Comparison of ENCODE assay signal across 11 mouse cellular contexts in the genomic region with DNA sequence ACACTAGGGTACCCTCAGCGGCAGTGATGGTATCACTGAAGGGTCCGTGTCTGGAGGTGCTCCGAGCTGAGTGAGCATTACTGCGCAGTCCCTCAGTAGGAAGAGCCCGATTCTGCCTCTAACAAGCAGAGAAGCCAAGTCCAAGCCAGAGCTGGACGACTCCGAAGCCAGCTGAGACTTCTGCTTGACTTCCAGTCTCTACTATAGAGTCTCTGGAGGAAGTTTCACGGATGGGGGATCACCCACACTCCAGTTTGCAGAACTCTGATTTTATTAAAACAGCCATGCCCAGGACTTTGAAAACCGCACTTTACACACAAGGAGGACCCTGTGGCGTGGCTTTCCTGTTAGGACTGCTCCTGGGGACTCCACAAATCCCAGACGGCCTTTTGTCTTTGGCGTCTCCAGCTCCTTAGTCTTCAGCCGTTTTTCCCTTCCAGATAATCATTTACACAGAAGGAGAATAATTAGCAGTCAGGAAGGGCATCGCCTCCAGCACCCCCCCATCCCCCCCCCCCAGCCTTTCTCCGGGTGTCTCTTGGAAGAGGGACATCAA.
DNase-seq lines count a peak whose midpoint lies in the region; ATAC-seq lines count a peak whose summit lies in the region.
"Had no signal": no experiment of that assay in that cellular context is flagged by ENCODE, and none has a peak within 500 bp of the region (broad histone marks: within the 10 kb centered on the region; RNA-seq: fewer than 3 reads in every experiment).

No protein-coding gene starts in this region.

- 3% methylated on average over 15 of the region's 15 CpGs for WGBS in kidney, embryonic 16.5 days
- 2% methylated on average over 15 of the region's 15 CpGs for WGBS in embryonic facial prominence, embryonic 14.5 days
- 0% methylated on average over 15 of the region's 15 CpGs for WGBS in hindbrain, embryonic 16.5 days

- H3K9me3 ChIP-seq in kidney, embryonic 16.5 days (ENCODE audit: low read length): no peaks in the 10 kb centered on the region
- no peaks in the 10 kb centered on the region for H3K9me3 ChIP-seq in embryonic facial prominence, embryonic 14.5 days (ENCODE audit: control insufficient read depth, low read length)
- no peaks in the 10 kb centered on the region for H3K9me3 ChIP-seq in hindbrain, embryonic 16.5 days (ENCODE audit: control insufficient read depth, low read length)

- ATAC-seq in kidney, embryonic 16.5 days (ENCODE audit: low FRiP score, low TSS enrichment): no peak
- ATAC-seq in embryonic facial prominence, embryonic 14.5 days (ENCODE audit: low read depth): no peak
- peak; percentile 27 for ATAC-seq in hindbrain, embryonic 16.5 days
- ATAC-seq in erythroid progenitor cell, adult 5-6 weeks (replicated peaks; ENCODE audit: low FRiP score, poor library complexity, severe bottlenecking): no peak

- peaks cover 14% of the 10 kb centered on the region; the same call in 1 of the 2 replicates for H3K4me1 ChIP-seq in kidney, embryonic 16.5 days (ENCODE audit: insufficient read depth, low read length)
- H3K4me1 ChIP-seq in embryonic facial prominence, embryonic 14.5 days (ENCODE audit: control insufficient read depth, insufficient read depth, low read length): peaks cover 15% of the 10 kb centered on the region; the same call in 1 of the 2 replicates
- H3K4me1 ChIP-seq in hindbrain, embryonic 16.5 days (ENCODE audit: control insufficient read depth, insufficient read depth, low read depth, low read length): peaks cover 20% of the 10 kb centered on the region

- H3K27me3 ChIP-seq in kidney, embryonic 16.5 days (ENCODE audit: insufficient read depth, low read length): peaks cover 18% of the 10 kb centered on the region
- H3K27me3 ChIP-seq in embryonic facial prominence, embryonic 14.5 days (replicated peaks; ENCODE audit: control insufficient read depth, insufficient read depth, low read length): peaks cover 13% of the 10 kb centered on the region; the same call in 1 of the 2 replicates
- H3K27me3 ChIP-seq in hindbrain, embryonic 16.5 days (replicated peaks; ENCODE audit: control insufficient read depth, insufficient read depth, low read length): no peaks in the 10 kb centered on the region

- H3K4me2 ChIP-seq in kidney, embryonic 16.5 days (replicated peaks; ENCODE audit: low read depth, low read length): peak overlapping the region; percentile 42
- H3K4me2 ChIP-seq in embryonic facial prominence, embryonic 14.5 days (ENCODE audit: low read depth, low read length): peak overlapping the region; percentile 42
- H3K4me2 ChIP-seq in hindbrain, embryonic 16.5 days (ENCODE audit: low read length): peak overlapping the region; percentile 53

- no peaks in the 10 kb centered on the region for H3K36me3 ChIP-seq in kidney, embryonic 16.5 days (ENCODE audit: insufficient read depth, low read length)
- H3K36me3 ChIP-seq in embryonic facial prominence, embryonic 14.5 days (ENCODE audit: control insufficient read depth, insufficient read depth, low read length): no peaks in the 10 kb centered on the region
- no peaks in the 10 kb centered on the region for H3K36me3 ChIP-seq in hindbrain, embryonic 16.5 days (ENCODE audit: control insufficient read depth, insufficient read depth, low read length)

- no peak for DNase-seq in kidney, postnatal 36 days
- DNase-seq in embryonic facial prominence, embryonic 14.5 days (ENCODE audit: low spot score): no peak
- DNase-seq in neural tube, embryonic 10.5 days (ENCODE audit: extremely low spot score, low spot score): peak; percentile 40
- no peak for DNase-seq in frontal cortex, postnatal 36 days (ENCODE audit: low spot score in 2 of 2)
- DNase-seq in left cerebral cortex, postnatal 14 days (ENCODE audit: low spot score in 2 of 2): no peak
- DNase-seq: cerebellum, adult 2 months; gastrocnemius, postnatal 25 days; kidney, postnatal 14 days had no signal

- intact Hi-C loops in left cerebral cortex, postnatal 14 days (cut with DNase I): no loop called here

- peak overlapping the region; percentile 22 for H3K4me3 ChIP-seq in kidney, embryonic 16.5 days (ENCODE audit: low read length)
- H3K4me3 ChIP-seq in embryonic facial prominence, embryonic 14.5 days (ENCODE audit: low read depth, low read length): peak overlapping the region; percentile 12; the same call in 1 of the 2 replicates
- peak overlapping the region; percentile 17; the same call in 1 of the 2 replicates for H3K4me3 ChIP-seq in hindbrain, embryonic 16.5 days (ENCODE audit: low read length)

- no peak overlapping the region for H3K9ac ChIP-seq in kidney, embryonic 16.5 days (replicated peaks; ENCODE audit: low read length)
- H3K9ac ChIP-seq in embryonic facial prominence, embryonic 14.5 days (ENCODE audit: low read depth, low read length): no peak overlapping the region
- H3K9ac ChIP-seq in hindbrain, embryonic 16.5 days (ENCODE audit: low read depth, low read length): no peak overlapping the region; the same call in 1 of the 2 replicates

- H3K27ac ChIP-seq in kidney, embryonic 16.5 days (ENCODE audit: low read length): no peak overlapping the region
- no peak overlapping the region for H3K27ac ChIP-seq in embryonic facial prominence, embryonic 14.5 days (replicated peaks; ENCODE audit: low read depth, low read length)
- no peak overlapping the region for H3K27ac ChIP-seq in hindbrain, embryonic 16.5 days (ENCODE audit: low read depth, low read length)
